Mouse (Mus musculus): ENCODE data around the gene Map3k20. TPM values are rescaled to one million over a fixed set of nuclear protein-coding genes. Genes with fewer than 3 reads are reported as not detected.

Map3k20 gene
- polyA plus RNA-seq, 1 experiment from 2014 or later = 5.9 TPM

GRCm38 (mm10) chr2:72252510-72253505, 32.6 kb upstream of the Map3k20 start:
- no peak overlapping the region for H3K27ac ChIP-seq
- no peak overlapping the region for H3K9ac ChIP-seq
- no peak for ATAC-seq
- WGBS = 44% methylated on average over 18 of the region's 18 CpGs
- H3K4me1 ChIP-seq = peaks cover 34% of the 10 kb centered on the region
- H3K27me3 ChIP-seq = no peaks in the 10 kb centered on the region
- H3K9me3 ChIP-seq (replicated peaks) = no peaks in the 10 kb centered on the region
- H3K36me3 ChIP-seq (ENCODE audit: poor library complexity, severe bottlenecking) = no peaks in the 10 kb centered on the region
- H3K4me3 ChIP-seq = no peak overlapping the region
- H3K4me2 ChIP-seq = no peak overlapping the region

GRCm38 (mm10) chr2:72253882-72254281, 31.6 kb upstream of the Map3k20 start:
- H3K4me1 ChIP-seq = peaks cover 34% of the 10 kb centered on the region
- no peaks in the 10 kb centered on the region for H3K9me3 ChIP-seq (replicated peaks)
- H3K9ac ChIP-seq = no peak overlapping the region
- no peak overlapping the region for H3K4me3 ChIP-seq
- WGBS = 49% methylated on average over 4 of the region's 4 CpGs
- H3K27me3 ChIP-seq = no peaks in the 10 kb centered on the region
- no peak; the same call in 1 of the 2 replicates for ATAC-seq
- H3K36me3 ChIP-seq (ENCODE audit: poor library complexity, severe bottlenecking) = no peaks in the 10 kb centered on the region
- no peak overlapping the region for H3K27ac ChIP-seq
- H3K4me2 ChIP-seq = peak overlapping the region; percentile 47

GRCm38 (mm10) chr2:72254813-72255582, 30.4 kb upstream of the Map3k20 start:
- Histone ChIP-seq H3K4me1 (peaks cover 34% of the 10 kb centered on the region), H3K4me3 (no peak overlapping the region), H3K27me3 (no peaks in the 10 kb centered on the region), H3K4me2 (peak overlapping the region; percentile 47), H3K27ac (peak overlapping the region; percentile 63; the same call in 1 of the 2 replicates), H3K36me3 (ENCODE audit: poor library complexity, severe bottlenecking) (no peaks in the 10 kb centered on the region), H3K9ac (peak overlapping the region; percentile 16; the same call in 1 of the 2 replicates), H3K9me3 (replicated peaks) (no peaks in the 10 kb centered on the region)
- WGBS = 28% methylated on average over 14 of the region's 14 CpGs
- ATAC-seq = peak; percentile 74

GRCm38 (mm10) chr2:72260704-72261103, 24.7 kb upstream of the Map3k20 start:
- Histone ChIP-seq H3K4me3 (no peak overlapping the region), H3K9me3 (replicated peaks) (no peaks in the 10 kb centered on the region), H3K27ac (no peak overlapping the region), H3K9ac (no peak overlapping the region), H3K27me3 (no peaks in the 10 kb centered on the region), H3K4me2 (no peak overlapping the region), H3K36me3 (ENCODE audit: poor library complexity, severe bottlenecking) (no peaks in the 10 kb centered on the region), H3K4me1 (peaks cover 7% of the 10 kb centered on the region; the same call in 1 of the 2 replicates)
- 95% methylated on average over 1 of the region's 1 CpGs for WGBS
- no peak for ATAC-seq

- Histone ChIP-seq H3K9ac (no peak overlapping the region), H3K36me3 (ENCODE audit: poor library complexity, severe bottlenecking) (no peaks in the 10 kb centered on the region), H3K27me3 (no peaks in the 10 kb centered on the region), H3K4me2 (no peak overlapping the region), H3K27ac (no peak overlapping the region), H3K4me1 (no peaks in the 10 kb centered on the region), H3K9me3 (replicated peaks) (no peaks in the 10 kb centered on the region), H3K4me3 (no peak overlapping the region)
- WGBS = 93% methylated on average over 6 of the region's 6 CpGs
- no peak for ATAC-seq
Observed at GRCm38 (mm10) chr2:72262814-72263480, 22.5 kb upstream of the Map3k20 start.

- no peaks in the 10 kb centered on the region for H3K9me3 ChIP-seq (replicated peaks)
- no peak overlapping the region for H3K9ac ChIP-seq
- no peak for ATAC-seq
- 90% methylated on average over 6 of the region's 6 CpGs for WGBS
- no peaks in the 10 kb centered on the region for H3K36me3 ChIP-seq (ENCODE audit: poor library complexity, severe bottlenecking)
- H3K4me1 ChIP-seq = no peaks in the 10 kb centered on the region
- no peak overlapping the region for H3K4me3 ChIP-seq
- H3K27me3 ChIP-seq = no peaks in the 10 kb centered on the region
- no peak overlapping the region for H3K27ac ChIP-seq
- no peak overlapping the region for H3K4me2 ChIP-seq
Observed at GRCm38 (mm10) chr2:72267390-72267789, 18.0 kb upstream of the Map3k20 start.

GRCm38 (mm10) chr2:72269651-72270341, 15.6 kb upstream of the Map3k20 start:
- H3K27me3 ChIP-seq = no peaks in the 10 kb centered on the region
- no peak overlapping the region for H3K4me3 ChIP-seq
- no peak overlapping the region for H3K9ac ChIP-seq
- no peaks in the 10 kb centered on the region for H3K9me3 ChIP-seq (replicated peaks)
- no peak for ATAC-seq
- no peak overlapping the region for H3K4me2 ChIP-seq
- no peak overlapping the region for H3K27ac ChIP-seq
- 68% methylated on average over 4 of the region's 4 CpGs for WGBS
- no peaks in the 10 kb centered on the region for H3K36me3 ChIP-seq (ENCODE audit: poor library complexity, severe bottlenecking)
- H3K4me1 ChIP-seq = no peaks in the 10 kb centered on the region

GRCm38 (mm10) chr2:72278247-72278873, 7.1 kb upstream of the Map3k20 start:
- H3K4me2 ChIP-seq = no peak overlapping the region
- 78% methylated on average over 4 of the region's 4 CpGs for WGBS
- H3K27ac ChIP-seq = no peak overlapping the region
- ATAC-seq = no peak
- H3K27me3 ChIP-seq = 0 out of 2 replicates have a peak, but pooled peaks cover 3% of the 10 kb centered on the region
- H3K4me3 ChIP-seq = no peak overlapping the region
- no peak overlapping the region for H3K9ac ChIP-seq
- H3K9me3 ChIP-seq (replicated peaks) = no peaks in the 10 kb centered on the region
- no peaks in the 10 kb centered on the region for H3K36me3 ChIP-seq (ENCODE audit: poor library complexity, severe bottlenecking)
- H3K4me1 ChIP-seq = no peaks in the 10 kb centered on the region

GRCm38 (mm10) chr2:72280524-72280923, 4.9 kb upstream of the Map3k20 start:
- H3K4me3 ChIP-seq = no peak overlapping the region
- WGBS = 92% methylated on average over 5 of the region's 5 CpGs
- H3K9me3 ChIP-seq (replicated peaks) = no peaks in the 10 kb centered on the region
- H3K36me3 ChIP-seq (ENCODE audit: poor library complexity, severe bottlenecking) = no peaks in the 10 kb centered on the region
- no peak overlapping the region for H3K9ac ChIP-seq
- no peak overlapping the region for H3K27ac ChIP-seq
- H3K4me1 ChIP-seq = peaks cover 4% of the 10 kb centered on the region; the same call in 1 of the 2 replicates
- H3K27me3 ChIP-seq = 0 out of 2 replicates have a peak, but pooled peaks cover 8% of the 10 kb centered on the region
- H3K4me2 ChIP-seq = no peak overlapping the region
- ATAC-seq = no peak

- 93% methylated on average over 14 of the region's 14 CpGs for WGBS
- H3K4me1 ChIP-seq = peaks cover 4% of the 10 kb centered on the region
- no peaks in the 10 kb centered on the region for H3K36me3 ChIP-seq (ENCODE audit: poor library complexity, severe bottlenecking)
Observed at GRCm38 (mm10) chr2:72281971-72282370, 3.5 kb upstream of the Map3k20 start.

GRCm38 (mm10) chr2:72282733-72283132, 2.7 kb upstream of the Map3k20 start:
- H3K27me3 ChIP-seq = peaks cover 12% of the 10 kb centered on the region; the same call in 1 of the 2 replicates
- H3K9ac ChIP-seq = no peak overlapping the region
- no peak overlapping the region for H3K4me2 ChIP-seq
- ATAC-seq = no peak
- H3K4me3 ChIP-seq = no peak overlapping the region
- H3K4me1 ChIP-seq = peaks cover 12% of the 10 kb centered on the region
- no peaks in the 10 kb centered on the region for H3K36me3 ChIP-seq (ENCODE audit: poor library complexity, severe bottlenecking)
- WGBS = 78% methylated on average over 4 of the region's 4 CpGs
- H3K27ac ChIP-seq = no peak overlapping the region
- H3K9me3 ChIP-seq (replicated peaks) = no peaks in the 10 kb centered on the region

More at GRCm38 (mm10) chr2:72281971-72282370, 3.5 kb upstream of the Map3k20 start:
- no peak overlapping the region for H3K4me2 ChIP-seq
- ATAC-seq = no peak
- H3K9ac ChIP-seq = no peak overlapping the region
- no peaks in the 10 kb centered on the region for H3K9me3 ChIP-seq (replicated peaks)
- H3K27me3 ChIP-seq = 0 out of 2 replicates have a peak, but pooled peaks cover 8% of the 10 kb centered on the region
- no peak overlapping the region for H3K4me3 ChIP-seq
- H3K27ac ChIP-seq = no peak overlapping the region
